29 mouse cellular contexts compared by ENCODE assay signal in genomic region chr6:29266936-29267335, GRCm38 (mm10). TPM values are rescaled to one million over a fixed set of nuclear protein-coding genes. Genes with fewer than 3 reads are reported as not detected.
DNase-seq lines count a peak whose midpoint lies in the region; ATAC-seq and TF ChIP-seq lines count a peak whose summit lies in the region.
"Had no signal": no experiment of that assay in that cellular context is flagged by ENCODE, and none has a peak within 500 bp of the region (broad histone marks: within the 10 kb centered on the region; RNA-seq: fewer than 3 reads in every experiment).

No protein-coding gene starts in this region.

- no peaks in the 10 kb centered on the region for H3K27me3 ChIP-seq in liver, adult 2 months (ENCODE audit: control insufficient read depth, insufficient read depth, low read length)
- no peaks in the 10 kb centered on the region for H3K27me3 ChIP-seq in liver, embryonic 14.5 days (ENCODE audit: control insufficient read depth, insufficient read depth, low read length)
- H3K27me3 ChIP-seq in stomach, postnatal 0 days (ENCODE audit: control insufficient read depth, insufficient read depth, low read length) = no peaks in the 10 kb centered on the region
- H3K27me3 ChIP-seq: embryonic facial prominence, embryonic 12.5 days; heart, embryonic 15.5 days; hindbrain, embryonic 13.5 days had no signal

- no peaks in the 10 kb centered on the region for H3K9me3 ChIP-seq in liver, embryonic 14.5 days (ENCODE audit: control insufficient read depth, low read length)
- H3K9me3 ChIP-seq in stomach, postnatal 0 days (ENCODE audit: control insufficient read depth, low read length) = no peaks in the 10 kb centered on the region
- H3K9me3 ChIP-seq: embryonic facial prominence, embryonic 12.5 days; G1E; heart, embryonic 10.5 days; heart, embryonic 15.5 days; hindbrain, embryonic 13.5 days had no signal

- WGBS in liver, adult 2 months = 24% methylated on average over 4 of the region's 4 CpGs
- WGBS in liver, embryonic 14.5 days (ENCODE audit: insufficient replicate concordance) = 52% methylated on average over 4 of the region's 4 CpGs
- WGBS in stomach, postnatal 0 days = 43% methylated on average over 4 of the region's 4 CpGs

- DNase-seq in adipocyte (ENCODE audit: low spot score) = peak; percentile 73
- DNase-seq in liver, adult 2 months (ENCODE audit: extremely low read depth, low read depth, low spot score) = peak; percentile 94
- DNase-seq in liver, embryonic 14.5 days (ENCODE audit: low read depth in 3 of 3, low spot score in 3 of 3) = no peak
- DNase-seq in stomach, postnatal 0 days (ENCODE audit: low spot score) = no peak
- no peak for DNase-seq in layer of hippocampus, adult 9-11 months
- DNase-seq in urinary bladder, postnatal 4 days (ENCODE audit: low spot score in 2 of 2) = no peak
- DNase-seq in gastrocnemius, adult 18-20 months (ENCODE audit: low spot score) = no peak
- DNase-seq: adrenal gland, postnatal 10 days; B cell, adult 2 months; cerebellum, adult 11 months; cerebellum, adult 8-10 months; cerebellum, postnatal 14 days; embryo, embryonic 11 days; gastrocnemius, postnatal 36 days; heart, adult 18-20 months; heart, postnatal 14 days had no signal

- no peak for TF ChIP-seq EP300 in liver, embryonic 14.5 days (IDR thresholded peaks at IDR 0.05; ENCODE audit: low read depth)
- no peak for TF ChIP-seq EP300 in stomach, postnatal 0 days (optimal IDR thresholded peaks at IDR 0.05)

- H3K9ac ChIP-seq in liver, adult 2 months (ENCODE audit: low read depth, low read length) = no peak overlapping the region
- H3K9ac ChIP-seq in liver, embryonic 14.5 days (replicated peaks) = no peak overlapping the region
- H3K9ac ChIP-seq in stomach, postnatal 0 days (ENCODE audit: low read length) = no peak overlapping the region
- H3K9ac ChIP-seq: embryonic facial prominence, embryonic 12.5 days; heart, embryonic 15.5 days; hindbrain, embryonic 13.5 days had no signal

- H3K4me1 ChIP-seq in liver, adult 2 months (ENCODE audit: control insufficient read depth, insufficient read depth, low read length) = peaks cover 14% of the 10 kb centered on the region
- H3K4me1 ChIP-seq in liver, embryonic 14.5 days (replicated peaks; ENCODE audit: control insufficient read depth in 2 of 2, insufficient read depth in 2 of 2, low read length in 1 of 2) = peaks cover 0 to 12% of the 10 kb centered on the region in 2 experiments; a peak in 2 of 4 replicates
- H3K4me1 ChIP-seq in stomach, postnatal 0 days (replicated peaks; ENCODE audit: control insufficient read depth, insufficient read depth) = 0 out of 2 replicates have a peak, but pooled peaks cover 3% of the 10 kb centered on the region
- H3K4me1 ChIP-seq: embryonic facial prominence, embryonic 12.5 days had no signal

- no peak for TF ChIP-seq POLR2A in liver, adult 2 months (IDR thresholded peaks at IDR 0.05; ENCODE audit: extremely low read depth, insufficient read depth, low read length)

- no peaks in the 10 kb centered on the region for H3K36me3 ChIP-seq in liver, adult 2 months (ENCODE audit: control insufficient read depth, insufficient read depth, low read length)
- H3K36me3 ChIP-seq in liver, embryonic 14.5 days (replicated peaks; ENCODE audit: control insufficient read depth, insufficient read depth, low read depth) = no peaks in the 10 kb centered on the region
- H3K36me3 ChIP-seq in stomach, postnatal 0 days (ENCODE audit: control insufficient read depth, insufficient read depth, low read length) = no peaks in the 10 kb centered on the region
- H3K36me3 ChIP-seq: embryonic facial prominence, embryonic 12.5 days; G1E; heart, embryonic 10.5 days; heart, embryonic 15.5 days; hindbrain, embryonic 13.5 days had no signal

- H3K4me2 ChIP-seq in liver, embryonic 14.5 days (ENCODE audit: low read depth) = no peak overlapping the region
- no peak overlapping the region for H3K4me2 ChIP-seq in stomach, postnatal 0 days (replicated peaks; ENCODE audit: low read depth)
- H3K4me2 ChIP-seq: embryonic facial prominence, embryonic 12.5 days; heart, embryonic 15.5 days; hindbrain, embryonic 13.5 days had no signal

- no peaks in the 10 kb centered on the region for H3K79me2 ChIP-seq in liver, adult 2 months (ENCODE audit: control insufficient read depth, insufficient read depth, low read length)

- no peak for TF ChIP-seq CTCF in liver, adult 2 months (IDR thresholded peaks at IDR 0.05; ENCODE audit: low read depth, low read length)
- no peak for TF ChIP-seq CTCF in liver, embryonic 14.5 days (IDR thresholded peaks at IDR 0.05; ENCODE audit: low read depth)
- TF ChIP-seq CTCF in stomach, postnatal 0 days (IDR thresholded peaks at IDR 0.05; ENCODE audit: low read depth) = no peak

- peak; percentile 52; the same call in 1 of the 2 replicates for ATAC-seq in liver, embryonic 14.5 days (ENCODE audit: insufficient read depth)
- ATAC-seq in stomach, postnatal 0 days (ENCODE audit: low FRiP score, low TSS enrichment) = peak; percentile 50; the same call in 1 of the 2 replicates
- ATAC-seq: CD4-positive, CD25-positive, alpha-beta regulatory T cell, adult 4 months; forebrain, embryonic 16.5 days; hindbrain, postnatal 0 days had no signal

- no peak overlapping the region for H3K4me3 ChIP-seq in liver, adult 2 months (ENCODE audit: insufficient read depth, low read depth, low read length)
- H3K4me3 ChIP-seq in liver, embryonic 14.5 days (ENCODE audit: insufficient read depth in 1 of 2, low read depth in 2 of 2, low read length in 2 of 2) = no peak overlapping the region
- H3K4me3 ChIP-seq in stomach, postnatal 0 days (ENCODE audit: low read depth, low read length) = no peak overlapping the region
- H3K4me3 ChIP-seq: embryonic facial prominence, embryonic 12.5 days; heart, embryonic 10.5 days; heart, embryonic 15.5 days; hindbrain, embryonic 13.5 days had no signal

- no peak overlapping the region for H3K27ac ChIP-seq in liver, adult 2 months (replicated peaks; ENCODE audit: insufficient read depth, low read depth, low read length)
- no peak overlapping the region for H3K27ac ChIP-seq in liver, embryonic 14.5 days
- H3K27ac ChIP-seq in stomach, postnatal 0 days (replicated peaks) = no peak overlapping the region
- H3K27ac ChIP-seq: embryonic facial prominence, embryonic 12.5 days; heart, embryonic 10.5 days; heart, embryonic 15.5 days; hindbrain, embryonic 13.5 days; hindbrain, postnatal 0 days had no signal

RNA-seq across cellular contexts. Expression of gene Hilpda, which starts 5.4 kb away (rescaled TPM):
- 2.5 and 3.3 TPM in 2 replicates for total RNA-seq in liver, adult 2 months (2014; rRNA removed)
- 4.0 and 5.8 TPM in 2 replicates for polyA plus RNA-seq in liver, adult 2 months (2012; rRNA removed)
- polyA plus RNA-seq in liver, embryonic 14.5 days (2012; rRNA removed) = 11.4 and 15.3 TPM in 2 replicates
- polyA plus RNA-seq in liver, embryonic 14.5 days (2014; fragmentation: Nextera tagmentation; extraction: Ambion mirVana) = 14.4 and 14.7 TPM in 2 replicates
- polyA plus RNA-seq in stomach, postnatal 0 days (2015; fragmentation: Nextera tagmentation; extraction: Ambion mirVana) = 29.8 and 34.1 TPM in 2 replicates
- total RNA-seq in gastrocnemius, adult 18-20 months (2021) = 1 to 10 TPM; 2.4 to 3.7 TPM

RNA-seq across cellular contexts. Expression of gene Fam71f2, which starts 12.5 kb away (rescaled TPM):
- not detected in 2 replicates for total RNA-seq in liver, adult 2 months (2014; rRNA removed)
- 0.24 TPM in 1 of 2 replicates, not detected in the other for polyA plus RNA-seq in liver, adult 2 months (2012; rRNA removed)
- polyA plus RNA-seq in liver, embryonic 14.5 days (2012; rRNA removed) = 0.17 and 0.23 TPM in 2 replicates
- not detected in 2 replicates for polyA plus RNA-seq in liver, embryonic 14.5 days (2014; fragmentation: Nextera tagmentation; extraction: Ambion mirVana)
- 0.11 TPM in 1 of 2 replicates, not detected in the other for polyA plus RNA-seq in stomach, postnatal 0 days (2015; fragmentation: Nextera tagmentation; extraction: Ambion mirVana)
- total RNA-seq in gastrocnemius, adult 18-20 months (2021) = not detected
- total RNA-seq: common myeloid progenitor, adult 5-6 weeks; gastrocnemius, adult 8-10 months; gastrocnemius, postnatal 36 days; heart, adult 18-20 months; heart, postnatal 14 days; hematopoietic stem cell, adult 5-6 weeks had no signal
- polyA plus RNA-seq: G1E had no signal

RNA-seq across cellular contexts. Expression of gene Impdh1, which starts 50.8 kb away (rescaled TPM):
- total RNA-seq in liver, adult 2 months (2014; rRNA removed) = 1.1 and 2.6 TPM in 2 replicates
- polyA plus RNA-seq in liver, adult 2 months (2012; rRNA removed) = 3.4 and 5.2 TPM in 2 replicates
- 5.2 and 5.3 TPM in 2 replicates for polyA plus RNA-seq in liver, embryonic 14.5 days (2012; rRNA removed)
- 5.5 and 5.8 TPM in 2 replicates for polyA plus RNA-seq in liver, embryonic 14.5 days (2014; fragmentation: Nextera tagmentation; extraction: Ambion mirVana)
- polyA plus RNA-seq in stomach, postnatal 0 days (2015; fragmentation: Nextera tagmentation; extraction: Ambion mirVana) = 26.9 and 28.0 TPM in 2 replicates
- 10 to 100 TPM in 1 of 2 experiments, 1 to 10 TPM in 1; 9.2 to 12.8 TPM for total RNA-seq in gastrocnemius, adult 18-20 months (2021)

RNA-seq across cellular contexts. Expression of gene Fam71f1, which starts 52.0 kb away (rescaled TPM):
- total RNA-seq in liver, adult 2 months (2014; rRNA removed) = not detected in 2 replicates
- polyA plus RNA-seq in liver, adult 2 months (2012; rRNA removed) = not detected in 2 replicates
- polyA plus RNA-seq in liver, embryonic 14.5 days (2012; rRNA removed) = not detected in 2 replicates
- polyA plus RNA-seq in liver, embryonic 14.5 days (2014; fragmentation: Nextera tagmentation; extraction: Ambion mirVana) = not detected in 2 replicates
- not detected in 2 replicates for polyA plus RNA-seq in stomach, postnatal 0 days (2015; fragmentation: Nextera tagmentation; extraction: Ambion mirVana)
- not detected for total RNA-seq in gastrocnemius, adult 18-20 months (2021)
- total RNA-seq: adrenal gland, postnatal 10 days; common myeloid progenitor, adult 5-6 weeks; gastrocnemius, adult 8-10 months; gastrocnemius, postnatal 36 days; heart, adult 18-20 months; heart, postnatal 14 days; hematopoietic stem cell, adult 5-6 weeks; hindbrain, postnatal 0 days had no signal
- polyA plus RNA-seq: brain, embryonic 14.5 days; CD4-positive, CD25-positive, alpha-beta regulatory T cell, adult 4 months; forebrain, embryonic 11.5 days; forebrain, embryonic 16.5 days; G1E; heart, embryonic 10.5 days; hindbrain, embryonic 13.5 days; hindbrain, postnatal 0 days had no signal

Comparison
In these comparisons a context has a peak if more than half of its experiments do, and no peak if none do; other contexts are left out.
1. DNase-seq: peak in adipocyte (single experiment) and liver, adult 2 months (single experiment); none in liver, embryonic 14.5 days (0 of 3), stomach, postnatal 0 days (single experiment), layer of hippocampus, adult 9-11 months (single experiment), urinary bladder, postnatal 4 days (0 of 2) and gastrocnemius, adult 18-20 months (single experiment).